Mouse (Mus musculus): ENCODE data around the gene F12.

DNA sequence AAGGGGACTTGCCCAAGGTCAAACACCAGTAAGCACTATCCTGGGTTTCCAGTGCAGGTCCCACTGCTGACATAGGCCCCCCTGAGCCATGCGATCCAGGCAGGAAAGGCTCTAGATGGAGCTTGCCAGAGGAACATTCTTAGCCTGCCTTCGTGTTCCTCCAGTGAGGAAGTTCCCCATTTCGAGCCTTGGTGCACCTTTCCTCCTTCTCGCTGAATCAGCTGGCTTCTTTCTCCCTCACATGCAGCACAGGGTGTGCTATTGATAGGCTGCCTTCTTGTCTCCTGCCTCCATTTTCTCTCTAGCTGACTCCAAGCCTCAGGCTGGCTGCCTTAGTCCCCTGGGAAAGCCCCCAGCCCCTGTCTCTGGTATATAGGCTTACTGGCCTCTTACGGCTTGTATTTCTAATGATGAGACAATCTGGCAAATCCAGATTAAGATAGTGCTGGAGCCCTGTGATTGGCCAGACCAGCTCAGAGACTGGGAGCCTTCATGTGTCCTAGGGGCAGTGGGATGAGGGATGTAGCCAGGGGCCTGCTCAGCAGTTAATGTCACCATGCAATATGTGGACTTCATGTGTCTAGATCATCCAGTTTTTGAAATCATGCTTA is 39.3 kb upstream of the F12 start:
- TF ChIP-seq CTCF (IDR thresholded peaks at IDR 0.05; ENCODE audit: extremely low read depth, insufficient read depth, insufficient read length, insufficient replicate concordance) (no peak), POLR2A (IDR thresholded peaks at IDR 0.05; ENCODE audit: low read depth, low read length) (no peak)

Data from spleen, adult 2 months (tissue).